Mouse (Mus musculus): ENCODE measurements at regions not wholly inside any gene's neighbourhood (a gene's known extent, or its start where the extent isn't known, plus 50 kb on each side); places are given as distances from the start of the nearest gene placed in this dataset.

GRCm38 (mm10) chr3:120123155-120123554, 338.9 kb upstream of the Ptbp2 start:
- DNase-seq (ENCODE audit: low spot score in 2 of 2): no peak

- no peak for DNase-seq (ENCODE audit: low spot score in 2 of 2)
These were observed 299.1 kb upstream of the Ptbp2 start for GRCm38 (mm10) chr3:120083171-120083932.

GRCm38 (mm10) chr3:120073528-120073927, 289.3 kb upstream of the Ptbp2 start:
- DNase-seq (ENCODE audit: low spot score in 2 of 2): no peak

GRCm38 (mm10) chr3:120065714-120066113, 281.4 kb upstream of the Ptbp2 start:
- peak in 1 of 2 experiments; percentile 14 for DNase-seq (ENCODE audit: low spot score in 2 of 2)

- DNase-seq (ENCODE audit: low spot score in 2 of 2): peak in 1 of 2 experiments; percentile 38
These were observed 280.7 kb upstream of the Ptbp2 start for GRCm38 (mm10) chr3:120064854-120065480.

GRCm38 (mm10) chr3:120062264-120062663, 278.0 kb upstream of the Ptbp2 start:
- DNase-seq (ENCODE audit: low spot score in 2 of 2): no peak

- no peak for DNase-seq (ENCODE audit: low spot score in 2 of 2)
These were observed 275.7 kb upstream of the Ptbp2 start for GRCm38 (mm10) chr3:120059959-120060358.

GRCm38 (mm10) chr3:120055216-120056154, 271.2 kb upstream of the Ptbp2 start:
- no peak for DNase-seq (ENCODE audit: low spot score in 2 of 2)

GRCm38 (mm10) chr3:120047238-120047637, 263.0 kb upstream of the Ptbp2 start:
- DNase-seq (ENCODE audit: low spot score in 2 of 2): no peak

GRCm38 (mm10) chr3:120037526-120037925, 253.3 kb upstream of the Ptbp2 start:
- DNase-seq (ENCODE audit: low spot score in 2 of 2): no peak

GRCm38 (mm10) chr3:120019826-120020683, 235.8 kb upstream of the Ptbp2 start:
- no peak for DNase-seq (ENCODE audit: low spot score in 2 of 2)

- DNase-seq (ENCODE audit: low spot score in 2 of 2): no peak
These were observed 231.1 kb upstream of the Ptbp2 start for GRCm38 (mm10) chr3:120015376-120015775.

GRCm38 (mm10) chr3:120011861-120012260, 227.6 kb upstream of the Ptbp2 start:
- DNase-seq (ENCODE audit: low spot score in 2 of 2): no peak

- no peak for DNase-seq (ENCODE audit: low spot score in 2 of 2)
These were observed 223.8 kb upstream of the Ptbp2 start for GRCm38 (mm10) chr3:120008110-120008509.

GRCm38 (mm10) chr3:120004588-120004987, 220.3 kb upstream of the Ptbp2 start:
- no peak for DNase-seq (ENCODE audit: low spot score in 2 of 2)

- no peak for DNase-seq (ENCODE audit: low spot score in 2 of 2)
These were observed 216.0 kb upstream of the Ptbp2 start for GRCm38 (mm10) chr3:120000281-120000680.

GRCm38 (mm10) chr3:119996258-119996988, 212.2 kb upstream of the Ptbp2 start:
- DNase-seq (ENCODE audit: low spot score in 2 of 2): no peak

GRCm38 (mm10) chr3:119995781-119996180, 211.5 kb upstream of the Ptbp2 start:
- DNase-seq (ENCODE audit: low spot score in 2 of 2): peak in 1 of 2 experiments; percentile 30

GRCm38 (mm10) chr3:119987245-119987852, 203.1 kb upstream of the Ptbp2 start:
- no peak for DNase-seq (ENCODE audit: low spot score in 2 of 2)

GRCm38 (mm10) chr3:119977349-119977748, 193.1 kb upstream of the Ptbp2 start:
- no peak for DNase-seq (ENCODE audit: low spot score in 2 of 2)

Measured in gastrocnemius, adult 8-10 months (tissue).